Mouse (Mus musculus): ENCODE data around the gene Gpat3.

Gpat3 gene

GRCm38 (mm10) chr5:100917252-100917774, 71.8 kb downstream of the Gpat3 start:
- 21% methylated on average over 15 of the region's 15 CpGs for WGBS

DNA sequence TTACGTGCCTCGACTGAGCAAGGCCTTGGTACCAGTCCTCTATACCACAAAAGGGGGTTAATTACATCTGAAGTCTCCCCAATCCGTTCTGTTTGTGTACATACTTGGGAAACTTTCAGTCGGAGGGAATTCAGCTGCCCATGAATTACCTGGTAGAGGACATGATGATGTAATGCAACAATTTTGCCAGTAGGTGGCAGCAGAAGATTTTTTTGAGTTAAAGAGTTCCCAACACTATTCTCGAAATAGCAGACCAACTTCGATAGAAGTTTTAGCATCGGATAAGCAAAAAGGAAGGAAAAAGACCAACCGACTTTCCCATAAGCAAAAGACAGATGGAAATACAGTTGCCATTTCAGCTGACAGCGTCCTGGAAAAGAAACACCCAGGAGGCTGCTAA, 73.6 kb downstream of the Gpat3 start:
- 13% methylated on average over 9 of the region's 9 CpGs for WGBS

- 76% methylated on average over 2 of the region's 2 CpGs for WGBS
These were observed 84.2 kb downstream of the Gpat3 start for GRCm38 (mm10) chr5:100929698-100930097.

GRCm38 (mm10) chr5:100943716-100944115, 98.2 kb downstream of the Gpat3 start:
- WGBS = 38% methylated on average over 11 of the region's 11 CpGs

GRCm38 (mm10) chr5:100945336-100945735, 99.8 kb downstream of the Gpat3 start:
- WGBS = 86% methylated on average over 10 of the region's 10 CpGs

All from cerebral cortex, adult 2 months (tissue).